Mouse (Mus musculus): Measurements from ENCODE around the gene Notch3. TPM values are rescaled to one million over a fixed set of nuclear protein-coding genes. Genes with fewer than 3 reads are reported as not detected.
"Not testable (repeated sequence)": the region's sequence is repeated elsewhere in the genome, so short reads cannot be mapped to it uniquely, and the experiment has no call there.

Notch3 gene
- polyA plus RNA-seq, 1 experiment: 75.6 TPM

DNA sequence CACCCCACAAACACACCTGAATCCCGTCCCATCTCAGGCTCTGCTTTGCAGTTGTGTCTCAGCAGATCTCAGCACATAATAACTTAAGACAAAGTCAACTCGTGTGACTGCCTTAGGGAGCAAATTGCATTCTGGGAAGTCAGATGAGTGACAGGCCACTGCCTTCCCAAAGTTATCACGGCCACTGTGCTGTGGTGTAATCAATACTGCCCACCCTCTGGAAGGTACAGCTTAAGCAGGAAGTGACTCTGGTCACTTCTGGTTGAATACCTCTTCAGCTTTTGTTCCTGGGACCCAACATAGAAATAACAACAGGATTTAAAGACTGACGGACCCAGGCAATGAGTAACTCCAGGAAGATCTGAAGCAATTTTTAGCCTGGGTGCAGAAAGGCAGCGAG, 58.8 kb downstream of the Notch3 start:
- Histone ChIP-seq H3K4me3 (ENCODE audit: low read depth, low read length) (no peak overlapping the region), H3K36me3 (ENCODE audit: control insufficient read depth, insufficient read depth, low read length, poor library complexity, severe bottlenecking) (no peaks in the 10 kb centered on the region), H3K9me3 (replicated peaks; ENCODE audit: control insufficient read depth, insufficient read depth, low read length, poor library complexity, severe bottlenecking) (no peaks in the 10 kb centered on the region), H3K4me1 (ENCODE audit: control insufficient read depth, insufficient read depth, low read length) (peaks cover under 1% of the 10 kb centered on the region), H3K27ac (ENCODE audit: insufficient read depth, low read length) (no peak overlapping the region), H3K9ac (ENCODE audit: low read depth, poor library complexity, severe bottlenecking) (no peak overlapping the region), H3K27me3 (ENCODE audit: control insufficient read depth, insufficient read depth, low read length, poor library complexity, severe bottlenecking) (no peaks in the 10 kb centered on the region)
- no peak for TF ChIP-seq CTCF (IDR thresholded peaks at IDR 0.05; ENCODE audit: low read depth, low read length)
- TF ChIP-seq EP300 (IDR thresholded peaks at IDR 0.05; ENCODE audit: insufficient read depth, low read depth, low read length): no peak
- TF ChIP-seq POLR2A (IDR thresholded peaks at IDR 0.05; ENCODE audit: insufficient read depth, low read length): no peak

- no peaks in the 10 kb centered on the region for H3K27me3 ChIP-seq (ENCODE audit: control insufficient read depth, insufficient read depth, low read length, poor library complexity, severe bottlenecking)
- no peaks in the 10 kb centered on the region for H3K4me1 ChIP-seq (ENCODE audit: control insufficient read depth, insufficient read depth, low read length)
- no peaks in the 10 kb centered on the region for H3K36me3 ChIP-seq (ENCODE audit: control insufficient read depth, insufficient read depth, low read length, poor library complexity, severe bottlenecking)
- H3K4me3 ChIP-seq (ENCODE audit: low read depth, low read length): no peak overlapping the region
- no peak for TF ChIP-seq POLR2A (IDR thresholded peaks at IDR 0.05; ENCODE audit: insufficient read depth, low read length)
- TF ChIP-seq EP300 (IDR thresholded peaks at IDR 0.05; ENCODE audit: insufficient read depth, low read depth, low read length): no peak
- TF ChIP-seq CTCF (IDR thresholded peaks at IDR 0.05; ENCODE audit: low read depth, low read length): no peak
- H3K9me3 ChIP-seq (replicated peaks; ENCODE audit: control insufficient read depth, insufficient read depth, low read length, poor library complexity, severe bottlenecking): no peaks in the 10 kb centered on the region
- H3K9ac ChIP-seq (ENCODE audit: low read depth, poor library complexity, severe bottlenecking): no peak overlapping the region
- no peak overlapping the region for H3K27ac ChIP-seq (ENCODE audit: insufficient read depth, low read length)
These were observed 60.3 kb downstream of the Notch3 start for GRCm38 (mm10) chr17:32106358-32106757.

GRCm38 (mm10) chr17:32103054-32103453, 63.6 kb downstream of the Notch3 start:
- Histone ChIP-seq H3K36me3 (ENCODE audit: control insufficient read depth, insufficient read depth, low read length, poor library complexity, severe bottlenecking) (no peaks in the 10 kb centered on the region), H3K9ac (ENCODE audit: low read depth, poor library complexity, severe bottlenecking) (no peak overlapping the region), H3K27me3 (ENCODE audit: control insufficient read depth, insufficient read depth, low read length, poor library complexity, severe bottlenecking) (0 out of 2 replicates have a peak, but pooled peaks cover 2% of the 10 kb centered on the region), H3K9me3 (replicated peaks; ENCODE audit: control insufficient read depth, insufficient read depth, low read length, poor library complexity, severe bottlenecking) (no peaks in the 10 kb centered on the region), H3K4me1 (ENCODE audit: control insufficient read depth, insufficient read depth, low read length) (no peaks in the 10 kb centered on the region), H3K27ac (ENCODE audit: insufficient read depth, low read length) (no peak overlapping the region), H3K4me3 (ENCODE audit: low read depth, low read length) (no peak overlapping the region)
- TF ChIP-seq POLR2A (IDR thresholded peaks at IDR 0.05; ENCODE audit: insufficient read depth, low read length): no peak
- peak; percentile 68 for TF ChIP-seq CTCF (IDR thresholded peaks at IDR 0.05; ENCODE audit: low read depth, low read length)
- TF ChIP-seq EP300 (IDR thresholded peaks at IDR 0.05; ENCODE audit: insufficient read depth, low read depth, low read length): no peak

DNA sequence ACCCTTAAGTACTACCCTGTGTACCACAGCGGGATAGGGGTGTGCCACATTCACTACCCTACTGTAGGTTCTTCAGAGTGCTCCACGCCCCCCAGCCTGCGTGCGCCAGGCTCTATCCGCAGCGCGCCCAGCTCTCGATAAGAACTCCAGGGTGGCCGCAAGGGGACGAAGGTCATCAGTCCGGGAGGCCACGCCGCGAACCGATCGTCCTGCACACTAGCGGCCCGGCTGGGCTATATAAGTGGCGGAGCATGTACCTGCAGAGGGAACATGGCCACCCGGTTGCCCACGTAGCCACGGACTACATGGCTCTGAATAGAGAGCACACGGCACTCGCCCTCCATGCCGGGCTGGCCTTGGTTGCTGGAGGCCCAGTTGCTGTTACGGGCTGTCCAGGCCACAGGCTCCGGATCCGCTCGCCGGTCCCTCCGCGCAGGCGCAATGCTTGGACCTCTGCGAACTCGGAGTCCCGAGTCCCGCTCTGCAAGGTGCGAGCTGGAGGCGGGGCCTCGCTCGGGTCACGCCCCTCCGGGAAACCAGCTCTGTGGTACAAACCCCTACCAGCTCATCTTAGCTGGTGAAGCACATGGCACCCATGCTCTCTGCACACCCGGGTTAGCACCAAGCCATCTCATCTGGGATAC, 66.6 kb downstream of the Notch3 start:
- TF ChIP-seq EP300 (IDR thresholded peaks at IDR 0.05; ENCODE audit: insufficient read depth, low read depth, low read length): no peak
- TF ChIP-seq POLR2A (IDR thresholded peaks at IDR 0.05; ENCODE audit: insufficient read depth, low read length): no peak
- no peak for TF ChIP-seq CTCF (IDR thresholded peaks at IDR 0.05; ENCODE audit: low read depth, low read length)
- peak overlapping the region; percentile 2; the same call in 1 of the 2 replicates for H3K9ac ChIP-seq (ENCODE audit: low read depth, poor library complexity, severe bottlenecking)
- no peak overlapping the region for H3K27ac ChIP-seq (ENCODE audit: insufficient read depth, low read length)
- no peaks in the 10 kb centered on the region for H3K4me1 ChIP-seq (ENCODE audit: control insufficient read depth, insufficient read depth, low read length)
- H3K36me3 ChIP-seq (ENCODE audit: control insufficient read depth, insufficient read depth, low read length, poor library complexity, severe bottlenecking): no peaks in the 10 kb centered on the region
- H3K9me3 ChIP-seq (replicated peaks; ENCODE audit: control insufficient read depth, insufficient read depth, low read length, poor library complexity, severe bottlenecking): no peaks in the 10 kb centered on the region; the same call in 1 of the 2 replicates
- 0 out of 2 replicates have a peak, but pooled peaks cover 2% of the 10 kb centered on the region for H3K27me3 ChIP-seq (ENCODE audit: control insufficient read depth, insufficient read depth, low read length, poor library complexity, severe bottlenecking)
- peak overlapping the region; percentile 77 for H3K4me3 ChIP-seq (ENCODE audit: low read depth, low read length)

- Histone ChIP-seq H3K4me1 (ENCODE audit: control insufficient read depth, insufficient read depth, low read length) (no peaks in the 10 kb centered on the region), H3K9me3 (replicated peaks; ENCODE audit: control insufficient read depth, insufficient read depth, low read length, poor library complexity, severe bottlenecking) (peaks cover 1% of the 10 kb centered on the region; the same call in 1 of the 2 replicates), H3K27ac (ENCODE audit: insufficient read depth, low read length) (no peak overlapping the region), H3K36me3 (ENCODE audit: control insufficient read depth, insufficient read depth, low read length, poor library complexity, severe bottlenecking) (no peaks in the 10 kb centered on the region), H3K9ac (ENCODE audit: low read depth, poor library complexity, severe bottlenecking) (peak overlapping the region; percentile 2; the same call in 1 of the 2 replicates), H3K4me3 (ENCODE audit: low read depth, low read length) (peak overlapping the region; percentile 77), H3K27me3 (ENCODE audit: control insufficient read depth, insufficient read depth, low read length, poor library complexity, severe bottlenecking) (0 out of 2 replicates have a peak, but pooled peaks cover 2% of the 10 kb centered on the region)
- TF ChIP-seq EP300 (IDR thresholded peaks at IDR 0.05; ENCODE audit: insufficient read depth, low read depth, low read length): no peak
- no peak for TF ChIP-seq CTCF (IDR thresholded peaks at IDR 0.05; ENCODE audit: low read depth, low read length)
- no peak for TF ChIP-seq POLR2A (IDR thresholded peaks at IDR 0.05; ENCODE audit: insufficient read depth, low read length)
These were observed 67.1 kb downstream of the Notch3 start for GRCm38 (mm10) chr17:32099574-32099942.

GRCm38 (mm10) chr17:32098905-32099304, 67.7 kb downstream of the Notch3 start:
- not testable (repeated sequence) for H3K27me3 ChIP-seq (ENCODE audit: control insufficient read depth, insufficient read depth, low read length, poor library complexity, severe bottlenecking); H3K9ac ChIP-seq (ENCODE audit: low read depth, poor library complexity, severe bottlenecking)

More at GRCm38 (mm10) chr17:32098905-32099304, 67.7 kb downstream of the Notch3 start:
- not testable (repeated sequence) for H3K4me3 ChIP-seq (ENCODE audit: low read depth, low read length); H3K27ac ChIP-seq (ENCODE audit: insufficient read depth, low read length); H3K9me3 ChIP-seq (replicated peaks; ENCODE audit: control insufficient read depth, insufficient read depth, low read length, poor library complexity, severe bottlenecking); H3K36me3 ChIP-seq (ENCODE audit: control insufficient read depth, insufficient read depth, low read length, poor library complexity, severe bottlenecking); H3K4me1 ChIP-seq (ENCODE audit: control insufficient read depth, insufficient read depth, low read length)
